Mouse (Mus musculus) CH12.LX (cell line): ENCODE measurements around the gene Adamts10. TPM values are rescaled to one million over a fixed set of nuclear protein-coding genes. Genes with fewer than 3 reads are reported as not detected.

Experiments
- DNase-seq: peaks from one replicate; pipeline ENCODE4 v3.0.0-alpha.2; 2013; ENCODE audit errors: extremely low read depth
- H3K27ac ChIP-seq: 2 replicates; pipeline ENCODE4 v1.5.1; 2012; ENCODE audit warnings: low read depth, mild to moderate bottlenecking, control low read depth, moderate library complexity; ENCODE audit not compliant: insufficient read depth
- H3K27me3 ChIP-seq: replicated peaks from 2 replicates; pipeline ENCODE3; 2012; ENCODE audit warnings: inconsistent platforms
- H3K36me3 ChIP-seq, 2 experiments: replicated peaks in 1 of 2; 2 replicates each; pipeline versions ENCODE3 to v1.6.1; 2012; ENCODE audit warnings: inconsistent platforms in 1 of 2, low read length in 1 of 2, mild to moderate bottlenecking in 1 of 2, mixed read lengths in 1 of 2, moderate library complexity in 1 of 2; ENCODE audit not compliant: control insufficient read depth in 1 of 2, insufficient read depth in 1 of 2
- H3K4me1 ChIP-seq, 2 experiments: 2 replicates each; pipeline ENCODE4 v1.6.1; 2012; ENCODE audit warnings: inconsistent platforms in 1 of 2, moderate library complexity in 1 of 2; ENCODE audit not compliant: insufficient read depth in 2 of 2, control insufficient read depth in 1 of 2
- H3K4me2 ChIP-seq: 2 replicates; pipeline ENCODE4 v1.6.1; 2012; ENCODE audit warnings: low read depth, mild to moderate bottlenecking, control low read depth; ENCODE audit not compliant: poor library complexity, insufficient read depth, severe bottlenecking
- H3K4me3 ChIP-seq, 3 experiments: fragments of 150-350 bp in 1 of 3; sonication (generic) in 1 of 3; replicated peaks in 1 of 3; 2 replicates each; pipeline versions ENCODE3 to v1.5.1; 2011 to 2012; ENCODE audit warnings: low read depth in 2 of 3, low read length in 2 of 3, mild to moderate bottlenecking in 2 of 3, moderate library complexity in 2 of 3, control low read depth in 1 of 3, improper control_type of control experiment in 1 of 3, inconsistent platforms in 1 of 3, mixed read lengths in 1 of 3; ENCODE audit not compliant: poor library complexity in 1 of 3
- H3K79me2 ChIP-seq: replicated peaks from 2 replicates; pipeline ENCODE4 v1.6.1; 2012; ENCODE audit warnings: mild to moderate bottlenecking, moderate library complexity; ENCODE audit not compliant: control insufficient read depth, poor library complexity, insufficient read depth, severe bottlenecking; ENCODE audit errors: extremely low read depth
- H3K9ac ChIP-seq: 2 replicates; pipeline ENCODE4 v1.6.1; 2012; ENCODE audit warnings: low read depth, mild to moderate bottlenecking, control low read depth, moderate library complexity; ENCODE audit not compliant: insufficient read depth
- H3K9me3 ChIP-seq: replicated peaks from 2 replicates; pipeline ENCODE3; 2012; ENCODE audit warnings: low read length, inconsistent platforms, mixed read lengths
- BHLHE40 ChIP-seq: IDR thresholded peaks from 2 replicates; pipeline ENCODE4 v1.6.1; 2011; ENCODE audit warnings: mild to moderate bottlenecking, low read depth, low read length, improper control_type of control experiment
- CHD2 ChIP-seq: IDR thresholded peaks from 2 replicates; pipeline ENCODE4 v1.6.1; 2011; ENCODE audit warnings: low read length, improper control_type of control experiment
- E2F4 ChIP-seq: IDR thresholded peaks from 2 replicates; pipeline ENCODE4 v1.6.1; 2011; ENCODE audit warnings: low read depth, low read length, improper control_type of control experiment; ENCODE audit not compliant: insufficient replicate concordance
- ELF1 ChIP-seq: IDR thresholded peaks from 2 replicates; pipeline ENCODE4 v1.6.1; 2014; ENCODE audit warnings: low read depth, mild to moderate bottlenecking, inconsistent platforms, low read length, improper control_type of control experiment
- EP300 ChIP-seq: IDR thresholded peaks from 2 replicates; pipeline ENCODE4 v1.6.1; 2011; ENCODE audit warnings: low read length, improper control_type of control experiment
- ETS1 ChIP-seq: conservative IDR thresholded peaks from 2 replicates; pipeline ENCODE4 v1.6.1; 2012; ENCODE audit warnings: low read depth, mild to moderate bottlenecking, inconsistent platforms, low read length, improper control_type of control experiment, moderate library complexity
- GABPA ChIP-seq: IDR thresholded peaks from 2 replicates; pipeline ENCODE4 v1.6.1; 2012; ENCODE audit warnings: low read depth, low read length, improper control_type of control experiment, inconsistent platforms; ENCODE audit not compliant: insufficient replicate concordance
- HCFC1 ChIP-seq: IDR thresholded peaks from 2 replicates; pipeline ENCODE4 v1.6.1; 2012; ENCODE audit warnings: low read depth, mild to moderate bottlenecking, inconsistent platforms, low read length, improper control_type of control experiment
- IRF4 ChIP-seq: IDR thresholded peaks from 2 replicates; pipeline ENCODE4 v1.6.1; 2014; ENCODE audit warnings: low read depth, mild to moderate bottlenecking, inconsistent platforms, low read length, improper control_type of control experiment
- JUND ChIP-seq: conservative IDR thresholded peaks from 2 replicates; pipeline ENCODE4 v1.6.1; 2011; ENCODE audit warnings: low read depth, low read length, improper control_type of control experiment
- MAX ChIP-seq: IDR thresholded peaks from 2 replicates; pipeline ENCODE4 v1.6.1; 2011; ENCODE audit warnings: low read length, improper control_type of control experiment
- MAZ ChIP-seq: IDR thresholded peaks from 2 replicates; pipeline ENCODE4 v1.6.1; 2012; ENCODE audit warnings: low read depth, mild to moderate bottlenecking, inconsistent platforms, low read length, improper control_type of control experiment, moderate library complexity
- POLR2A ChIP-seq: IDR thresholded peaks from 2 replicates; pipeline ENCODE4 v1.6.1; 2011; ENCODE audit warnings: low read depth, mild to moderate bottlenecking, improper control_type of control experiment, low read length
- POLR2AphosphoS2 ChIP-seq: IDR thresholded peaks from 2 replicates; pipeline ENCODE4 v1.6.1; 2011; ENCODE audit warnings: low read depth, low read length, improper control_type of control experiment
- RAD21 ChIP-seq: IDR thresholded peaks from 2 replicates; pipeline ENCODE4 v1.6.1; 2011; ENCODE audit warnings: low read depth, mild to moderate bottlenecking, low read length, improper control_type of control experiment, moderate library complexity
- RCOR1 ChIP-seq: conservative IDR thresholded peaks from 2 replicates; pipeline ENCODE4 v1.6.1; 2012; ENCODE audit warnings: low read depth, mild to moderate bottlenecking, inconsistent platforms, low read length, improper control_type of control experiment
- SIN3A ChIP-seq: IDR thresholded peaks from 2 replicates; pipeline ENCODE4 v1.6.1; 2012; ENCODE audit warnings: low read length, improper control_type of control experiment, inconsistent platforms
- TBP ChIP-seq: conservative IDR thresholded peaks from 2 replicates; pipeline ENCODE4 v1.6.1; 2011; ENCODE audit warnings: low read depth, low read length, improper control_type of control experiment
- USF2 ChIP-seq: conservative IDR thresholded peaks from 2 replicates; pipeline ENCODE4 v1.6.1; 2011; ENCODE audit warnings: low read depth, low read length, improper control_type of control experiment
- ZMIZ1 ChIP-seq: IDR thresholded peaks from 2 replicates; pipeline ENCODE4 v1.6.1; 2012; ENCODE audit warnings: low read depth, mild to moderate bottlenecking, inconsistent platforms, low read length, improper control_type of control experiment
- ZNF384 ChIP-seq: IDR thresholded peaks from 2 replicates; pipeline ENCODE4 v1.6.1; 2012; ENCODE audit warnings: low read depth, low read length, improper control_type of control experiment, inconsistent platforms
- dilution Hi-C: fragments of 300-500 bp; cut with MboI; formaldehyde crosslinking; loops from 2 replicates; pipeline ENCODE4 v1.14.3; 2020; ENCODE audit warnings: low sequenced_read_pairs; ENCODE audit not compliant: extremely low pct_unique_long_range_greater_than_20kb, extremely low pct_ligation_motif_present
- in situ Hi-C: fragments of 300-500 bp; cut with MboI; formaldehyde crosslinking; loops from 3 replicates; pipeline ENCODE4 v1.14.3; 2019; ENCODE audit warnings: low sequenced_read_pairs, low pct_ligation_motif_present, low pct_unique_long_range_greater_than_20kb, mixed read lengths
- polyA plus RNA-seq: library from polyadenylated mRNA; unstranded; fragments of >175 nt; gene quantifications from 2 replicates; pipeline ENCODE4 v1.2.1, GENCODE M21; 2012; ENCODE audit warnings: low read depth; ENCODE audit not compliant: insufficient read length
- total RNA-seq, 2 experiments: library from RNA; depleted of rRNA; stranded (reverse); fragments of 300-350 nt in 1 of 2; fragments of >200 nt in 1 of 2; gene quantifications; 2 replicates each; pipeline ENCODE4 v1.2.3; 2012 to 2014

Gene Adamts10
- total and polyA plus RNA-seq, 3 experiments = 6.2 to 16.7 (median 12.1) TPM

GRCm38 (mm10) chr17:33508386-33508785 is 15.6 kb upstream of the Adamts10 start:
- Histone ChIP-seq H3K9ac (no peak overlapping the region), H3K4me1 (no peaks in the 10 kb centered on the region), H3K27ac (no peak overlapping the region), H3K9me3 (no peaks in the 10 kb centered on the region), H3K36me3 (no peaks in the 10 kb centered on the region), H3K79me2 (no peaks in the 10 kb centered on the region), H3K27me3 (peaks cover 5% of the 10 kb centered on the region), H3K4me2 (no peak overlapping the region), H3K4me3 (no peak overlapping the region)
- no peak for DNase-seq
- dilution Hi-C loops (no loop called here), in situ Hi-C loops (no loop called here)
- no peak for TF ChIP-seq E2F4
- no peak for TF ChIP-seq RAD21
- TF ChIP-seq IRF4 = no peak
- TF ChIP-seq CHD2 = no peak
- TF ChIP-seq HCFC1 = no peak
- TF ChIP-seq TBP = no peak
- no peak for TF ChIP-seq MAX
- no peak for TF ChIP-seq POLR2AphosphoS2
- no peak for TF ChIP-seq POLR2A
- no peak for TF ChIP-seq BHLHE40

- in situ Hi-C loops = no loop called here
Observed at GRCm38 (mm10) chr17:33510172-33510571, 13.8 kb upstream of the Adamts10 start.

More at GRCm38 (mm10) chr17:33510172-33510571, 13.8 kb upstream of the Adamts10 start:
- TF ChIP-seq MAZ = no peak
- TF ChIP-seq JUND = no peak
- no peak for TF ChIP-seq RCOR1
- TF ChIP-seq EP300 = no peak
- no peak for TF ChIP-seq BHLHE40
- no peak for TF ChIP-seq ETS1
- TF ChIP-seq USF2 = no peak
- no peak for TF ChIP-seq ELF1
- TF ChIP-seq ZMIZ1 = no peak
- no peak for TF ChIP-seq SIN3A
- TF ChIP-seq GABPA = no peak
- no peak for TF ChIP-seq HCFC1
- no peak for TF ChIP-seq TBP
- TF ChIP-seq ZNF384 = no peak
- TF ChIP-seq, all 38 proteins: peak for 0
- no peaks in the 10 kb centered on the region for H3K36me3 ChIP-seq
- dilution Hi-C loops = no loop called here
- no peaks in the 10 kb centered on the region for H3K9me3 ChIP-seq
- H3K79me2 ChIP-seq = no peaks in the 10 kb centered on the region
- H3K27ac ChIP-seq = no peak overlapping the region
- no peak overlapping the region for H3K4me2 ChIP-seq
- no peak overlapping the region for H3K9ac ChIP-seq
- DNase-seq = no peak
- H3K27me3 ChIP-seq = peaks cover 5% of the 10 kb centered on the region
- no peak overlapping the region for H3K4me3 ChIP-seq
- no peaks in the 10 kb centered on the region for H3K4me1 ChIP-seq
